37 mouse cellular contexts compared by ENCODE assay signal in genomic region chr3:107608808-107609207, GRCm38 (mm10). TPM values are rescaled to one million over a fixed set of nuclear protein-coding genes. Genes with fewer than 3 reads are reported as not detected.
DNase-seq lines count a peak whose midpoint lies in the region; ATAC-seq and TF ChIP-seq lines count a peak whose summit lies in the region.
"Had no signal": no experiment of that assay in that cellular context is flagged by ENCODE, and none has a peak within 500 bp of the region (broad histone marks: within the 10 kb centered on the region; RNA-seq: fewer than 3 reads in every experiment).

No protein-coding gene starts in this region.

- H3K36me3 ChIP-seq in liver, adult 2 months (ENCODE audit: control insufficient read depth, insufficient read depth, low read length) = peaks cover under 1% of the 10 kb centered on the region; the same call in 1 of the 2 replicates
- H3K36me3 ChIP-seq in liver, embryonic 11.5 days (ENCODE audit: control insufficient read depth, insufficient read depth, low read length) = peaks cover 9% of the 10 kb centered on the region; the same call in 1 of the 2 replicates
- H3K36me3 ChIP-seq in liver, embryonic 14.5 days (replicated peaks; ENCODE audit: control insufficient read depth, insufficient read depth, low read depth) = no peaks in the 10 kb centered on the region; the same call in 1 of the 2 replicates
- peaks cover 35% of the 10 kb centered on the region for H3K36me3 ChIP-seq in forebrain, embryonic 13.5 days (ENCODE audit: poor library complexity, severe bottlenecking)

- no peak for TF ChIP-seq EP300 in liver, embryonic 14.5 days (IDR thresholded peaks at IDR 0.05; ENCODE audit: low read depth)

- H3K27me3 ChIP-seq in liver, adult 2 months (ENCODE audit: control insufficient read depth, insufficient read depth, low read length) = no peaks in the 10 kb centered on the region
- peaks cover 4% of the 10 kb centered on the region for H3K27me3 ChIP-seq in liver, embryonic 11.5 days (replicated peaks; ENCODE audit: control insufficient read depth, insufficient read depth, low read length)
- H3K27me3 ChIP-seq in liver, embryonic 14.5 days (ENCODE audit: control insufficient read depth, insufficient read depth, low read length) = no peaks in the 10 kb centered on the region
- 0 out of 2 replicates have a peak, but pooled peaks cover 2% of the 10 kb centered on the region for H3K27me3 ChIP-seq in forebrain, embryonic 13.5 days
- H3K27me3 ChIP-seq: CH12.LX; embryonic facial prominence, embryonic 15.5 days; forebrain, embryonic 15.5 days; Patski had no signal

- no peak for TF ChIP-seq CTCF in liver, adult 2 months (IDR thresholded peaks at IDR 0.05; ENCODE audit: low read depth, low read length)
- TF ChIP-seq CTCF in liver, embryonic 14.5 days (IDR thresholded peaks at IDR 0.05; ENCODE audit: low read depth) = no peak

- WGBS in liver, adult 2 months = 16% methylated on average over 4 of the region's 4 CpGs
- WGBS in liver, embryonic 11.5 days = 22% methylated on average over 4 of the region's 4 CpGs
- 15% methylated on average over 4 of the region's 4 CpGs for WGBS in liver, embryonic 14.5 days (ENCODE audit: insufficient replicate concordance)
- WGBS in forebrain, embryonic 13.5 days = 80% methylated on average over 4 of the region's 4 CpGs

- H3K4me1 ChIP-seq in liver, adult 2 months (ENCODE audit: control insufficient read depth, insufficient read depth, low read length) = peaks cover 12% of the 10 kb centered on the region
- peaks cover 19% of the 10 kb centered on the region for H3K4me1 ChIP-seq in liver, embryonic 11.5 days (replicated peaks; ENCODE audit: control insufficient read depth, insufficient read depth, low read length)
- H3K4me1 ChIP-seq in liver, embryonic 14.5 days (replicated peaks; ENCODE audit: control insufficient read depth in 2 of 2, insufficient read depth in 2 of 2, low read length in 1 of 2) = peaks cover 4 to 14% of the 10 kb centered on the region in 2 experiments
- no peaks in the 10 kb centered on the region for H3K4me1 ChIP-seq in forebrain, embryonic 13.5 days
- H3K4me1 ChIP-seq: forebrain, embryonic 15.5 days had no signal

- no peak overlapping the region for H3K4me2 ChIP-seq in liver, embryonic 11.5 days
- no peak overlapping the region for H3K4me2 ChIP-seq in liver, embryonic 14.5 days (ENCODE audit: low read depth)
- no peak overlapping the region for H3K4me2 ChIP-seq in forebrain, embryonic 13.5 days
- H3K4me2 ChIP-seq: embryonic facial prominence, embryonic 15.5 days; forebrain, embryonic 15.5 days; heart, embryonic 13.5 days; hindbrain, embryonic 14.5 days had no signal

- no peak overlapping the region for H3K4me3 ChIP-seq in liver, adult 2 months (ENCODE audit: insufficient read depth, low read depth, low read length)
- H3K4me3 ChIP-seq in liver, embryonic 11.5 days (ENCODE audit: low read depth, low read length) = no peak overlapping the region
- no peak overlapping the region for H3K4me3 ChIP-seq in liver, embryonic 14.5 days (ENCODE audit: insufficient read depth in 1 of 2, low read depth in 2 of 2, low read length in 2 of 2)
- no peak overlapping the region for H3K4me3 ChIP-seq in forebrain, embryonic 13.5 days
- H3K4me3 ChIP-seq: embryonic facial prominence, embryonic 15.5 days; forebrain, embryonic 15.5 days; heart, adult 2 months; heart, embryonic 10.5 days; heart, embryonic 13.5 days had no signal

- H3K79me2 ChIP-seq in liver, adult 2 months (ENCODE audit: control insufficient read depth, insufficient read depth, low read length) = no peaks in the 10 kb centered on the region

- DNase-seq in liver, adult 2 months (ENCODE audit: extremely low read depth, low read depth, low spot score) = peak; percentile 89
- DNase-seq in liver = no peak
- no peak for DNase-seq in liver, embryonic 11.5 days (ENCODE audit: low spot score)
- DNase-seq in liver, embryonic 14.5 days (ENCODE audit: low read depth in 3 of 3, low spot score in 3 of 3) = no peak
- DNase-seq in yolk sac, embryonic 10.5 days (ENCODE audit: low spot score) = peak; percentile 38
- DNase-seq in frontal cortex, postnatal 25 days (ENCODE audit: low spot score in 2 of 2) = no peak
- no peak for DNase-seq in adrenal gland, postnatal 10 days
- DNase-seq: adrenal gland, postnatal 14 days; B cell, adult 2 months; cerebellum, adult 11 months; cerebellum, adult 9-11 months; cerebellum, postnatal 25 days; gastrocnemius, postnatal 10 days; gastrocnemius, postnatal 36 days; heart, adult 2 months; heart, postnatal 14 days; heart, postnatal 4 days had no signal

- H3K9ac ChIP-seq in liver, adult 2 months (ENCODE audit: low read depth, low read length) = no peak overlapping the region
- no peak overlapping the region for H3K9ac ChIP-seq in liver, embryonic 11.5 days (ENCODE audit: low read depth, low read length)
- H3K9ac ChIP-seq in liver, embryonic 14.5 days (replicated peaks) = no peak overlapping the region
- H3K9ac ChIP-seq in forebrain, embryonic 13.5 days = no peak overlapping the region
- H3K9ac ChIP-seq: embryonic facial prominence, embryonic 15.5 days; forebrain, embryonic 15.5 days; heart, embryonic 13.5 days; hindbrain, embryonic 14.5 days had no signal

- no peak for TF ChIP-seq POLR2A in liver, adult 2 months (IDR thresholded peaks at IDR 0.05; ENCODE audit: extremely low read depth, insufficient read depth, low read length)

- H3K9me3 ChIP-seq in liver, embryonic 11.5 days (ENCODE audit: control insufficient read depth, low read length) = no peaks in the 10 kb centered on the region
- H3K9me3 ChIP-seq in liver, embryonic 14.5 days (ENCODE audit: control insufficient read depth, low read length) = no peaks in the 10 kb centered on the region
- no peaks in the 10 kb centered on the region for H3K9me3 ChIP-seq in forebrain, embryonic 13.5 days (replicated peaks)
- H3K9me3 ChIP-seq: embryonic facial prominence, embryonic 15.5 days; forebrain, embryonic 15.5 days; G1E; heart, embryonic 10.5 days; heart, embryonic 13.5 days had no signal

- H3K27ac ChIP-seq in liver, adult 2 months (replicated peaks; ENCODE audit: insufficient read depth, low read depth, low read length) = no peak overlapping the region
- no peak overlapping the region for H3K27ac ChIP-seq in liver, embryonic 11.5 days (ENCODE audit: low read depth, low read length)
- no peak overlapping the region for H3K27ac ChIP-seq in liver, embryonic 14.5 days
- H3K27ac ChIP-seq in forebrain, embryonic 13.5 days = no peak overlapping the region
- H3K27ac ChIP-seq: embryonic facial prominence, embryonic 15.5 days; forebrain, embryonic 15.5 days; heart, adult 2 months; heart, embryonic 13.5 days; hindbrain, embryonic 14.5 days; hindbrain, postnatal 0 days had no signal

- ATAC-seq in liver, embryonic 11.5 days (replicated peaks; ENCODE audit: low FRiP score) = 0 out of 2 replicates have a peak, but pooled peaks have one; percentile 13
- peak; percentile 47; the same call in 1 of the 2 replicates for ATAC-seq in liver, embryonic 14.5 days (ENCODE audit: insufficient read depth)
- no peak for ATAC-seq in forebrain, embryonic 13.5 days
- ATAC-seq: forebrain, embryonic 15.5 days; hindbrain, postnatal 0 days; Patski had no signal

RNA-seq across cellular contexts. Expression of gene Alx3, which starts 14.0 kb away (rescaled TPM):
- not detected in 2 replicates for total RNA-seq in liver, adult 2 months (2014; rRNA removed)
- not detected in 2 replicates for polyA plus RNA-seq in liver, adult 2 months (2012; rRNA removed)
- polyA plus RNA-seq in liver, embryonic 11.5 days (2014; fragmentation: Nextera tagmentation; extraction: Ambion mirVana) = 5.6 and 5.8 TPM in 2 replicates
- not detected in 2 replicates for polyA plus RNA-seq in liver, embryonic 14.5 days (2012; rRNA removed)
- not detected in 2 replicates for polyA plus RNA-seq in liver, embryonic 14.5 days (2014; fragmentation: Nextera tagmentation; extraction: Ambion mirVana)
- not detected for total RNA-seq in adrenal gland, postnatal 10 days (2021)
- 2.3 and 2.9 TPM in 2 replicates for polyA plus RNA-seq in forebrain, embryonic 13.5 days (2015; fragmentation: Nextera tagmentation; extraction: Ambion mirVana)
- total RNA-seq: adrenal gland, adult 18-20 months; adrenal gland, postnatal 14 days; adrenal gland, postnatal 4 days; CH12.LX; common myeloid progenitor, adult 5-6 weeks; gastrocnemius, adult 18-20 months; gastrocnemius, postnatal 10 days; gastrocnemius, postnatal 36 days; granulocyte monocyte progenitor cell, adult 5-6 weeks; heart, adult 2 months; heart, postnatal 14 days; heart, postnatal 4 days had no signal
- polyA plus RNA-seq: G1E; heart, adult 2 months; hindbrain, embryonic 14.5 days had no signal

RNA-seq across cellular contexts. Expression of gene Gm10961, which starts 22.3 kb away (rescaled TPM):
- total RNA-seq in liver, adult 2 months (2014; rRNA removed) = not detected in 2 replicates
- polyA plus RNA-seq in liver, adult 2 months (2012; rRNA removed) = not detected in 2 replicates
- polyA plus RNA-seq in liver, embryonic 11.5 days (2014; fragmentation: Nextera tagmentation; extraction: Ambion mirVana) = not detected in 2 replicates
- polyA plus RNA-seq in liver, embryonic 14.5 days (2012; rRNA removed) = not detected in 2 replicates
- not detected in 2 replicates for polyA plus RNA-seq in liver, embryonic 14.5 days (2014; fragmentation: Nextera tagmentation; extraction: Ambion mirVana)
- not detected for total RNA-seq in adrenal gland, postnatal 10 days (2021)
- polyA plus RNA-seq in forebrain, embryonic 13.5 days (2015; fragmentation: Nextera tagmentation; extraction: Ambion mirVana) = not detected in 2 replicates
- total RNA-seq: adrenal gland, adult 18-20 months; adrenal gland, postnatal 14 days; adrenal gland, postnatal 4 days; CH12.LX; common myeloid progenitor, adult 5-6 weeks; G1E; gastrocnemius, adult 18-20 months; gastrocnemius, postnatal 10 days; gastrocnemius, postnatal 36 days; granulocyte monocyte progenitor cell, adult 5-6 weeks; heart, adult 2 months; heart, postnatal 14 days; heart, postnatal 4 days; hindbrain, postnatal 0 days had no signal
- polyA plus RNA-seq: cerebellum, adult 2 months; embryonic facial prominence, embryonic 11.5 days; embryonic facial prominence, embryonic 15.5 days; forebrain, embryonic 11.5 days; forebrain, embryonic 15.5 days; G1E; heart, adult 2 months; heart, embryonic 10.5 days; heart, embryonic 13.5 days; heart, embryonic 16.5 days; hindbrain, embryonic 11.5 days; hindbrain, embryonic 14.5 days; hindbrain, postnatal 0 days; Patski had no signal

RNA-seq across cellular contexts. Expression of gene Strip1, which starts 22.7 kb away (rescaled TPM):
- 6.0 and 7.7 TPM in 2 replicates for total RNA-seq in liver, adult 2 months (2014; rRNA removed)
- polyA plus RNA-seq in liver, adult 2 months (2012; rRNA removed) = 17.7 and 23.8 TPM in 2 replicates
- 29.3 and 32.4 TPM in 2 replicates for polyA plus RNA-seq in liver, embryonic 11.5 days (2014; fragmentation: Nextera tagmentation; extraction: Ambion mirVana)
- 9.1 and 9.9 TPM in 2 replicates for polyA plus RNA-seq in liver, embryonic 14.5 days (2012; rRNA removed)
- 9.0 and 10.7 TPM in 2 replicates for polyA plus RNA-seq in liver, embryonic 14.5 days (2014; fragmentation: Nextera tagmentation; extraction: Ambion mirVana)
- total RNA-seq in adrenal gland, postnatal 10 days (2021) = 10 to 100 TPM; 30.2 to 36.4 TPM
- 110 and 122 TPM in 2 replicates for polyA plus RNA-seq in forebrain, embryonic 13.5 days (2015; fragmentation: Nextera tagmentation; extraction: Ambion mirVana)

RNA-seq across cellular contexts. Expression of gene Ubl4b, which starts 53.9 kb away (rescaled TPM):
- not detected in 2 replicates for total RNA-seq in liver, adult 2 months (2014; rRNA removed)
- polyA plus RNA-seq in liver, adult 2 months (2012; rRNA removed) = not detected in 2 replicates
- not detected in 2 replicates for polyA plus RNA-seq in liver, embryonic 11.5 days (2014; fragmentation: Nextera tagmentation; extraction: Ambion mirVana)
- not detected in 2 replicates for polyA plus RNA-seq in liver, embryonic 14.5 days (2012; rRNA removed)
- not detected in 2 replicates for polyA plus RNA-seq in liver, embryonic 14.5 days (2014; fragmentation: Nextera tagmentation; extraction: Ambion mirVana)
- total RNA-seq in adrenal gland, postnatal 10 days (2021) = not detected
- not detected in 2 replicates for polyA plus RNA-seq in forebrain, embryonic 13.5 days (2015; fragmentation: Nextera tagmentation; extraction: Ambion mirVana)
- total RNA-seq: adrenal gland, adult 18-20 months; adrenal gland, postnatal 14 days; CH12.LX; common myeloid progenitor, adult 5-6 weeks; gastrocnemius, adult 18-20 months; gastrocnemius, postnatal 10 days; gastrocnemius, postnatal 36 days; granulocyte monocyte progenitor cell, adult 5-6 weeks; heart, adult 2 months; heart, postnatal 14 days; heart, postnatal 4 days; hindbrain, postnatal 0 days had no signal
- polyA plus RNA-seq: cerebellum, adult 2 months; embryonic facial prominence, embryonic 15.5 days; forebrain, embryonic 11.5 days; forebrain, embryonic 15.5 days; G1E; heart, adult 2 months; heart, embryonic 13.5 days; hindbrain, embryonic 11.5 days; hindbrain, embryonic 14.5 days; hindbrain, postnatal 0 days; Patski had no signal

Comparison
In these comparisons a context has a peak if more than half of its experiments do, and no peak if none do; other contexts are left out.
1. DNase-seq: peak in liver, adult 2 months (single experiment) and yolk sac, embryonic 10.5 days (single experiment); none in liver (single experiment), liver, embryonic 11.5 days (single experiment), liver, embryonic 14.5 days (0 of 3), frontal cortex, postnatal 25 days (0 of 2) and adrenal gland, postnatal 10 days (single experiment).